Mouse (Mus musculus) forebrain, postnatal 0 days (tissue): ENCODE results near the gene Krt10. TPM values are rescaled to one million over a fixed set of nuclear protein-coding genes. Genes with fewer than 3 reads are reported as not detected.

Experiments used
- ATAC-seq: fragments of 200-750 bp; cut with Nextera tagmentation; 2 replicates; pipeline ENCODE4 v1.8.0; 2017; ENCODE audit warnings: mild to moderate bottlenecking, moderate library complexity
- DNase-seq: peaks from one replicate; pipeline ENCODE4 v3.0.0-alpha.2; 2015
- H3K27ac ChIP-seq: fragments of 300-500 bp; sonication (generic); 2 replicates; pipeline ENCODE4 v1.5.1; 2014; ENCODE audit warnings: low read depth, mild to moderate bottlenecking, antibody characterized with exemption, low read length, moderate library complexity, mixed read lengths
- H3K27me3 ChIP-seq: fragments of 300-500 bp; sonication (generic); 2 replicates; pipeline ENCODE4 v1.6.1; 2014; ENCODE audit warnings: mild to moderate bottlenecking, low read length, mixed read lengths; ENCODE audit not compliant: insufficient read depth
- H3K36me3 ChIP-seq: fragments of 300-500 bp; sonication (generic); 2 replicates; pipeline ENCODE4 v1.6.1; 2014; ENCODE audit warnings: mild to moderate bottlenecking, moderate library complexity; ENCODE audit not compliant: insufficient read depth
- H3K4me1 ChIP-seq: fragments of 300-500 bp; sonication (generic); 2 replicates; pipeline ENCODE4 v1.6.1; 2014; ENCODE audit warnings: antibody characterized with exemption; ENCODE audit not compliant: insufficient read depth
- H3K4me2 ChIP-seq: fragments of 300-500 bp; sonication (generic); 2 replicates; pipeline ENCODE4 v1.6.1; 2014; ENCODE audit warnings: low read depth, mild to moderate bottlenecking, moderate library complexity
- H3K4me3 ChIP-seq: fragments of 300-500 bp; sonication (generic); 2 replicates; pipeline ENCODE4 v1.5.1; 2014; ENCODE audit warnings: low read depth, low read length, mixed read lengths
- H3K9ac ChIP-seq: fragments of 300-500 bp; sonication (generic); 2 replicates; pipeline ENCODE4 v1.6.1; 2014; ENCODE audit warnings: mild to moderate bottlenecking
- H3K9me3 ChIP-seq: fragments of 300-500 bp; sonication (generic); 2 replicates; pipeline ENCODE4 v1.6.1; 2016; ENCODE audit warnings: low read length
- CTCF ChIP-seq: sonication (generic); IDR thresholded peaks from 2 replicates; pipeline ENCODE4 v1.5.1; 2016; ENCODE audit warnings: antibody characterized with exemption, control low read depth, low read depth
- WGBS: fragments of 180-500 bp; shearing (Covaris S2); extraction: QIAGEN DNeasy Blood & Tissue Kit; methylation state at CpG from one replicate; pipeline ENCODE4 v1.1.7; 2014; 5-methylcytosine and 5-hydroxymethylcytosine counted together
- polyA plus RNA-seq: library from polyadenylated mRNA; unstranded; fragments of >200 nt; fragmentation: Nextera tagmentation; extraction: Ambion mirVana; gene quantifications from 2 replicates; pipeline ENCODE4 v1.2.1, GENCODE M21; 2015
- total RNA-seq: library from RNA; depleted of rRNA; stranded (reverse); fragments of >200 nt; gene quantifications from 2 replicates; pipeline ENCODE4 v1.2.3, GENCODE M21; 2014

Krt10 gene
- total and polyA plus RNA-seq, 2 experiments from 2014 or later: 7.1 to 36.3 TPM

GRCm38 (mm10) chr11:99396661-99397060 lies 7.5 kb upstream of the Krt10 start:
- Histone ChIP-seq H3K27me3 (no peaks in the 10 kb centered on the region), H3K4me1 (no peaks in the 10 kb centered on the region), H3K27ac (no peak overlapping the region), H3K9ac (no peak overlapping the region), H3K4me2 (no peak overlapping the region), H3K9me3 (no peaks in the 10 kb centered on the region), H3K4me3 (no peak overlapping the region), H3K36me3 (no peaks in the 10 kb centered on the region)
- 50% methylated on average over 2 of the region's 2 CpGs for WGBS
- no peak for DNase-seq
- no peak for ATAC-seq
- TF ChIP-seq CTCF: no peak

- DNase-seq (no peak), ATAC-seq (no peak)
- Histone ChIP-seq H3K27me3 (no peaks in the 10 kb centered on the region), H3K27ac (no peak overlapping the region), H3K9me3 (no peaks in the 10 kb centered on the region), H3K9ac (no peak overlapping the region), H3K4me1 (no peaks in the 10 kb centered on the region), H3K4me3 (no peak overlapping the region), H3K36me3 (no peaks in the 10 kb centered on the region), H3K4me2 (no peak overlapping the region)
- no peak for TF ChIP-seq CTCF
- 4% methylated on average over 3 of the region's 3 CpGs for WGBS
Observed at GRCm38 (mm10) chr11:99396034-99396433, 6.9 kb upstream of the Krt10 start.

GRCm38 (mm10) chr11:99392492-99392891 lies 3.3 kb upstream of the Krt10 start:
- no peak for TF ChIP-seq CTCF
- ATAC-seq (peak; percentile 36; the same call in 1 of the 2 replicates), DNase-seq (peak; percentile 55)
- Histone ChIP-seq H3K9ac (no peak overlapping the region), H3K4me2 (no peak overlapping the region), H3K9me3 (no peaks in the 10 kb centered on the region), H3K4me3 (no peak overlapping the region), H3K27ac (0 out of 2 replicates have a peak overlapping the region, but pooled peaks have one; percentile 29), H3K4me1 (no peaks in the 10 kb centered on the region), H3K27me3 (no peaks in the 10 kb centered on the region), H3K36me3 (no peaks in the 10 kb centered on the region)
- 67% methylated on average over 10 of the region's 10 CpGs for WGBS

- H3K27me3 ChIP-seq: no peaks in the 10 kb centered on the region
- TF ChIP-seq CTCF: no peak
- no peak overlapping the region for H3K27ac ChIP-seq
- H3K36me3 ChIP-seq: no peaks in the 10 kb centered on the region
- ATAC-seq: peak; percentile 54; the same call in 1 of the 2 replicates
- H3K9ac ChIP-seq: no peak overlapping the region
- WGBS: 74% methylated on average over 6 of the region's 6 CpGs
- H3K4me2 ChIP-seq: no peak overlapping the region
- H3K4me1 ChIP-seq: no peaks in the 10 kb centered on the region
- H3K9me3 ChIP-seq: no peaks in the 10 kb centered on the region
- H3K4me3 ChIP-seq: no peak overlapping the region
- DNase-seq: no peak
Observed at GRCm38 (mm10) chr11:99391375-99391774, 2.2 kb upstream of the Krt10 start.

- H3K9me3 ChIP-seq: no peaks in the 10 kb centered on the region
- no peak overlapping the region for H3K9ac ChIP-seq
- no peaks in the 10 kb centered on the region for H3K36me3 ChIP-seq
- H3K4me1 ChIP-seq: no peaks in the 10 kb centered on the region
- no peak overlapping the region for H3K4me3 ChIP-seq
- no peaks in the 10 kb centered on the region for H3K27me3 ChIP-seq
- H3K27ac ChIP-seq: no peak overlapping the region
- WGBS: 66% methylated on average over 7 of the region's 7 CpGs
- TF ChIP-seq CTCF: no peak
- ATAC-seq (no peak), DNase-seq (no peak)
- no peak overlapping the region for H3K4me2 ChIP-seq
Observed at GRCm38 (mm10) chr11:99390866-99391265, 1.7 kb upstream of the Krt10 start.

GRCm38 (mm10) chr11:99388661-99389060 lies 503 bp downstream of the Krt10 start:
- no peak for DNase-seq
- H3K4me3 ChIP-seq: no peak overlapping the region
- no peak for TF ChIP-seq CTCF
- H3K4me2 ChIP-seq: no peak overlapping the region
- no peak overlapping the region for H3K27ac ChIP-seq
- H3K36me3 ChIP-seq: no peaks in the 10 kb centered on the region
- no peaks in the 10 kb centered on the region for H3K9me3 ChIP-seq
- 93% methylated on average over 18 of the region's 18 CpGs for WGBS
- no peak for ATAC-seq
- no peaks in the 10 kb centered on the region for H3K4me1 ChIP-seq
- H3K9ac ChIP-seq: no peak overlapping the region
- no peaks in the 10 kb centered on the region for H3K27me3 ChIP-seq

GRCm38 (mm10) chr11:99385813-99386721 lies 3.1 kb downstream of the Krt10 start:
- peak overlapping the region; percentile 71 for H3K9ac ChIP-seq
- H3K4me3 ChIP-seq: peak overlapping the region; percentile 59
- peak overlapping the region; percentile 96 for H3K27ac ChIP-seq
- WGBS: under 1% methylated on average over 71 of the region's 71 CpGs
- no peaks in the 10 kb centered on the region for H3K36me3 ChIP-seq
- H3K4me1 ChIP-seq: no peaks in the 10 kb centered on the region
- no peak for TF ChIP-seq CTCF
- peak overlapping the region; percentile 63 for H3K4me2 ChIP-seq
- ATAC-seq: peak; percentile 93
- no peaks in the 10 kb centered on the region for H3K27me3 ChIP-seq
- no peaks in the 10 kb centered on the region for H3K9me3 ChIP-seq
- DNase-seq: peak; percentile 89
